Mouse (Mus musculus): Measurements from ENCODE around the gene Sult5a1.
"Not testable (repeated sequence)": the region's sequence is repeated elsewhere in the genome, so short reads cannot be mapped to it uniquely, and the experiment has no call there.

Sult5a1 gene

DNA sequence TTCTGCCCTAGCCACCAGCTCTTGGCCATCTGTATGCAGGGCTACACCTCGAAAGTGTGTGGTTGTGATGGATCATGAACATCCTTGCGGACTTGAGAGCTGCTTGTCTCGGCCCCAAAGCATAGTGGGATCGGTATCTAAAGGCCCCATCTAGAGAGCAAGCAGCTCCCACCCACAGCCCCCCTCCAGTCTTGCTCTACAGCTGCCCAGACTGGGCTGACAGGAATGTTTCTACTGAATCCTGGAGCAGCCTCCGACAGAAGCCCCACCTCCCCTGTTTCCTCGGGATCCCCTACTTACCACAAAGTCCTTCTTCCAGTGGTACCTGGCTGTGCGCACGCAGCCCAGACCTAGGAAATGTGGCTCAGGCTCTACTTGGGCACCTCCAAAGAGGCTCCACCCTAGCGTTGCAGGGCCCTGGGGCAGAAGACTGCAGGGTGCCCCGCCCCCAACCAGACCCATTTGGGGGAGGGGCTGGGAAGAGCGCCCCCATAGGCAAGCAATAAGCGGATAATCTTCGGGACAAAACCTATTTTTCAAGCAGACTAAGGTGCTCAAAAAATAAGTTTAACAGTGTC lies at the start of gene Sult5a1:
TSS of gene Sult5a1 (minus strand) at position 428 of the 578 bp plus-strand sequence.
- no peak for DNase-seq

GRCm38 (mm10) chr8:123203571-123203970 lies 45.5 kb upstream of the Sult5a1 start:
- DNase-seq = no peak

- peak; percentile 70 to 81 for DNase-seq
Measured at GRCm38 (mm10) chr8:123202288-123202687, 44.2 kb upstream of the Sult5a1 start.

DNA sequence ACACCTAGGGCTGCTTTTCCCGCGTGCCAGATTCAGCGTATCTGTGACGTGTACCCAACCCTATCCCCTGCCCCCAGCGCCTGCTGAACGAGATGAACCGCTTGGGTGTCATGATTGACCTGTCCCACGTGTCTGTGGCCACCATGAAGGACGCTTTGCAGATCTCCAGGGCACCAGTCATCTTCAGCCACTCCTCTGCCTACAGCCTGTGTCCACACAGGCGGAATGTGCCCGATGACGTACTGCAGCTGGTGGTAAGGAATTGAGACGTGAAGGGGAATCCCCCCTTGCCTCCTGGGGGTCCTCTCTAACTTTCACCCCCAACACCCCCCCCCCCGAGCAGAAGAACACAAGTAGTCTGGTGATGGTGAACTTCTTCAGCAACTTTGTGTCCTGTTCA lies 41.7 kb upstream of the Sult5a1 start:
- DNase-seq = no peak

DNA sequence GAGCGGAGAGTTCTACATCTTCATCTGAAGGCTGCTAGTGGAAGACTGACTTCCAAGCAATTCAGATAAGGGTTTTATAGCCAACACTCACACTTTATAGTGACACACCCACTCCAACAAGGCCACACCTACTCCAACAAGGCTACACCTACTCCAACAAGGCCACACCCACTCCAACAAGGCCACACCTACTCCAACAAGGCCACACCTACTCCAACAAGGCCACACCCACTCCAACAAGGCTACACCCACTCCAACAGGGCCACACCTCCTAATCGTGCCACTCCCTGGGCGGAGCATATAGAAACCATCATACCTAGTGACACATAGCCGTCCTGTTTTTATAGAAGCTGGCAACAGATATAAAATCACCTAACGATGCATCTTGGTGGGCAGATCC lies 38.9 kb upstream of the Sult5a1 start:
- not testable (repeated sequence) for DNase-seq

- DNase-seq = no peak
Measured at GRCm38 (mm10) chr8:123193771-123194170, 35.7 kb upstream of the Sult5a1 start.

- DNase-seq = no peak
Measured at GRCm38 (mm10) chr8:123191908-123192307, 33.8 kb upstream of the Sult5a1 start.

DNA sequence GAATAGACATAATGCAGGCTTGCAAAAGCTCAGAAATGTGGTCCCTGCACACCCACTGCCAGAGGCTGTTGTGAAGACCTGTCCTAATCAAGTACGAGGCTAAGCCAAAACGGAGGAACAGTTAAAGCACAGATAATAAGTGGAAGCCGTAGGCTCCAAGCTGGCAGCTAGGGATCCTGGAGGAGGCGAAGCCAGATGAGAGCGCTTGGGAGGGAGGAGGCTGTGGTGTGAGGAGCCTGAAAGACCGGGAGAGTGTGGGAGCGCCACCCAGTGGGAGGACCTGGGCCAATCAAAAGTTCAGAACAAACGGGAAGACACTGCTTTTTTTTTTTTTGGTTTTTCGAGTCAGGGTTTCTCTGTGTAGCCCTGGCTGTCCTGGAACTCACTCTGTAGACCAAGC lies 32.6 kb upstream of the Sult5a1 start:
- DNase-seq = peak; percentile 59 to 69

GRCm38 (mm10) chr8:123188841-123189240 lies 30.7 kb upstream of the Sult5a1 start:
- no peak for DNase-seq

- DNase-seq = no peak
Measured at GRCm38 (mm10) chr8:123188006-123188405, 29.9 kb upstream of the Sult5a1 start.

DNA sequence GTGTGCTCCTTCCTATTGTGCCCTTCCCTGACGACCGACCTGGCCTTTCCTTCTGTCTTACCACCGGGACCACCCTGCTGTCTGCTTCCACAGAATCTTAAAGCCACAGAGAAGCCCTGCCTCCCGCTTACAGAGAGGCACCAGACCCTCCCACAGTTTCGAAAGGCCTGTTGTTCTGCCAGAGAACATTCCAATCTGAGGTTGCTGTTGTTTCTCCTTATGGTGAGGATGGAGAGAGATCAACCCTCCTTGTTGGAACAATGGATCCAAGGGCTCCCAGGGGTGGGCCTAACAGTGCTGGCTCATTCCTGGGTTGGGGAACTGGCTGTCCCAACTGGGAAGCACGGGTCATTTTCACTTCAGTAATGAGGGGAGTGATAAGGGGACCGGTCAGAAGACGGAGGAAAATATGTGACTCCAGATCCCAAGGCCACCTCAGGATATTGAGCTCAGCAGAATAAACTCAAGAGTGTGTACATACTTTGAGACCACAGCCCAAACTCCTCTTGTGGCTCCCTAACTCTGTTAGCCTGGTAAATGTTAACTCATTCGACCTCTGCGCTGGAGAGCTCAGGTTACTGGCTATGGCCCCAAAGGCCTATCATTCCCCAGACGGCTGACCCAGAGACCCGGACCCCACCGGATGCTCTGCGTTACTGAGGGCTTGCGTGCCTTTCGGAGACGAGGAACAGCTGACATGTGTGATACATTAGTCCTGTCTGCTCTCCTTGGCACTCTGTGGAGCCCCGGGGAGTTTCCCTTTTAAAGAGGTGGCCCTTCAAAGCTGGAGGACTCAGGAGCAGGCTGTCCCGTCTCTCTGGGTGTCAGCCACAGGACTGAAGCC lies 27.7 kb upstream of the Sult5a1 start, which contains the start of gene Dpep1:
TSS of gene Dpep1 (plus strand) at position 677 of the 844 bp plus-strand sequence.
- DNase-seq = no peak

- no peak for DNase-seq
Measured at GRCm38 (mm10) chr8:123181391-123181790, 23.3 kb upstream of the Sult5a1 start.

DNA sequence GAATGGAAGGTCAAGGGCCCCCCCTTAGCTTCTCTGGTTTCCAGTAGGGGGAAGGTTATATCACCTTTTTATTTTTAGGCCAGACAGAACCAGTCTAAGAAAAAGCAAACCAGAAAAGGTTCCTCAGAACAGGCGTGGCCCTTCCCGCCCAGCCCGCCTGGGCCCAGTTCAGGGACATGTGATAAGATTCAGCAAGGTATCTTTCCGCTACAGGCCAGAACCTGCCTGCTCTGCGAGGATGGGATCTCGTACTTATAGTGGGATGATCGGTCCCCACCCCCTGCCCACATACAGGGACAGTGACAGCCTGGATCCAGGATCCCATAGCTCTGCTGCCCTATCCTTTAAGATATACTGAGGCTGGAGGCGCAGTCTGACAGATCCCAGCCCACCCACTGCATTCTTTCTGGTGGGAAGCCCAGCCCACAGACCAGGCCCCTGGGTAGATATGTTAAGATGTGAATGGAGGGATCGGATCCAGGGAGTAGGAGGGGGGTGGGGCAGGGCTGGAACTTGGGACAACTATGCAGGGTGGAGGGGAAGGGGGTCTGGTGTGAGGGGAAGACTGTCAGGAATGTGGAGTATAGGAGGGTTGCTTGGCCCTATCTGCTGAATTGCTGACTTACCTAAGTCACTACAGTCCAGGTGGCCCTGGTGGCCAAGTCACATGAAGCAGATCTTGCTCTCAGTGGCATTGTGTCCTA lies 1.9 kb downstream of the Sult5a1 start:
- DNase-seq = no peak

- peak; percentile 29 to 34 for DNase-seq
Measured at GRCm38 (mm10) chr8:123155177-123155576, 2.9 kb downstream of the Sult5a1 start.

GRCm38 (mm10) chr8:123150737-123151171 lies 7.4 kb downstream of the Sult5a1 start:
- DNase-seq = no peak

DNA sequence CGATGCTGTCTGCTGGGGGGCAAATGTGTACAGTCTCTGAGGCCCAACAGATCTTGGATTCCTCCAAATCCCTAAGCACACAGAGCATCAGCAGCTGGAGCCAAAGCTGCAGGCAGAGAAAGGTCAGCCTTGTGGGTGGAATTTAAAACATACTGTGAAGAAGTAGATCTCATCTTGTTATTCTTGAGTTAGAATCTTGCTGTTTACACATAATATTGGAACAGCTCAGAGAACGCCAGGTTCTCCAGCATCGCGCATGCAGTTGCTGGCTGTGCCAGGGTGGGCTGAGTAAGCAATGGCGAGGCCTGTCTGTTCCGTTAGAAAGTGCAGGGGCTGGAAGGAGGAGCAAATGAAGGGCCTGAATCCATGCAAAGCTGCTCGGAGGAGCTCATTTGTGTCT lies 11.7 kb downstream of the Sult5a1 start:
- DNase-seq = no peak

GRCm38 (mm10) chr8:123145279-123145678 lies 12.8 kb downstream of the Sult5a1 start:
- no peak for DNase-seq

DNA sequence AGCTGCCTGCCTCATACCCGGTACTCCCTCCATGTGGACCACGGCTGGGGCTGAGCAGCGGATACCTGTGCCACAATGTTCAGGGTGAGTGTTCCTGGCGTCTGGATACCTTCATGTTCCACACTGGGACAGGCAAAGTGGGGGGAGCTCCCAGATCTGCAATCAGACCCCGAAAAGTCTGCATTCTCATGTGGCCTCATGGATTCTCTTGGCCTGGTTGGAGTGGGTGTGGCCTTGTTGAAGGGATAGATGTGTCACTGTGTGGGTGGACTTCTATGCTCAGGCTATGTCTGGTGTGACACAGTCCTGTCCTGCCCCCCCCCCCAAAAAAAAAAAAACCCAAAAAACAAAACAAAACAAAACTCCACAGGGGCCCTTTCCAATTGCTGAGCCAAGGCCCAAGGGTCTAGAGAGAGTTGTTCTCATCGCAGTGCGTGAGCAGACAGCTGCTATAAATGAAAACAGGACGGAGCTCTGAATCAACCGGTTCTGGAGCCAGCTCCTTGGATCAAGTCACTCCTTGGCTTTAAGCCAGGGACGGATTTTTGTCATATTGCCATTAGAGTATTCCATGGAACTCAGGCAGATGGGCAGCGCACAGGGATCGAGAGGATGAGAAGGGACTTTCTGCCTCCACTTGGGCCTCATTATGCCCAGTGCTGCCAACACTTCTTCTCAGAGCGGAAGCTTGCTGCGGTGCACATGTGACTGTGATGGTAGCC lies 16.2 kb downstream of the Sult5a1 start:
- peak; percentile 67 to 86 for DNase-seq

- no peak for DNase-seq
Measured at GRCm38 (mm10) chr8:123138741-123139140, 19.4 kb downstream of the Sult5a1 start.

DNA sequence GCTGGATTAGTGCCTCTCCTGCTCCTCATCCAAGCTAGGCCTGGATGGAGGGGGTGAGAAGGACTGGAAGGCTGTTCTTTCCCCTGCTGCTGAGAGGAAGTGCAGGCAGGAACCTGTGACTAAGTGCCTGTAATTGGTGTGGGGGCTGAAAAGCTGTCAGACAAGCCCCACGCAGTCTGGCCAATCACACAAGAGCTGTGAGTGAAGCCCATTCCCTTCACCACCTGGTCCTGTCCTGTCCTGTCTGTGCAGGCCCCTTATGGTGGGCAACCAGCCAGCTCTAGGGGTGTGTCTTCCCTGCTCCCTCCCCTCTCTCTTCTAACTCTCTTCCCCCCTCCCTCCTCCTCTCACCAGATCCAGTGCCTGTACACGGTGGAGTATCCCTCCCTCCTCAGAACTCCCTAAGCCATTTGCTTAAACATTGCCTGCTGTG lies 20.5 kb downstream of the Sult5a1 start:
- DNase-seq = no peak

- DNase-seq = no peak
Measured at GRCm38 (mm10) chr8:123136287-123136686, 21.8 kb downstream of the Sult5a1 start.

- DNase-seq = no peak
Measured at GRCm38 (mm10) chr8:123135806-123136205, 22.3 kb downstream of the Sult5a1 start.

GRCm38 (mm10) chr8:123135406-123135805 lies 22.7 kb downstream of the Sult5a1 start:
- no peak for DNase-seq
